Comparison of ENCODE assay signal across 8 mouse cellular contexts in the genomic region with DNA sequence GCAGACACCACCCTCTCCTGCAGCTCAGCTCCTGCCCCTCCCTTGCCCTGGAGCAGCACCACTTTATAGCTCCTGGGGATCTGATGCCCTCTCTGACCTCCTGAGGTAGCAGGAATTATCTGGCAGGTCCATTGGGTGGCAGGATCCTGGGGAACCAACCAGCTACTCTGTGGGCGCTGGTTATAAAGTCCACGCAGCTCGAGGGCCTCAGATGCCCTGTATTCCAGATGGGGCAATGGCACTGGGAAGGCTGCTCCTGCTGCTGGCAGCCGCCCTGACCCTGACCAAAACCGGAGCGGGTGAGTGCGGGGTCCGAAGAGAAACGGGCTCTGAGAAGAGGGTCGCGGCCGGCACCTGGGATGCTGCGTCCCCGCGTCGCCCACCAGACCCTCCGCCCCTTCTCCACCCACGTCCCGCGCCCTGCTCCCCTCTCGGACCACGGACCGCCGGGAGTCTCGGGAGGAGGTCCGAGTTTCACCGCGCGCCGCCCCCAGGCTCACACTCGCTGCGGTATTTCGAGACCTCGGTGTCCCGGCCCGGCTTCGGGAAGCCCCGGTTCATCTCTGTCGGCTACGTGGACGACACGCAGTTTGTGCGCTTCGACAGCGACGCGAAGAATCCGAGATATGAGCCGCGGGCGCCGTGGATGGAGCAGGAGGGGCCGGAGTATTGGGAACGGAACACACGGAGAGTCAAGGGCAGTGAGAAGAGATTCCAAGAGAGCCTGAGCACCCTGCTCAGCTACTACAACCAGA. TPM values are rescaled to one million over a fixed set of nuclear protein-coding genes. Genes with fewer than 3 reads are reported as not detected.
A peak's percentile ranks its signal among the peaks of the same experiment; 100 is the strongest.
DNase-seq lines count a peak whose midpoint lies in the region; ATAC-seq and TF ChIP-seq lines count a peak whose summit lies in the region.

A gene (plus strand): TSS at position 79 of the 755 bp plus-strand sequence.

- H3K9me3 ChIP-seq in heart, postnatal 0 days (replicated peaks; ENCODE audit: control insufficient read depth, low read length) = no peaks in the 10 kb centered on the region
- no peaks in the 10 kb centered on the region for H3K9me3 ChIP-seq in hindbrain, embryonic 15.5 days
- H3K9me3 ChIP-seq in midbrain, embryonic 14.5 days (ENCODE audit: control insufficient read depth, low read length) = no peaks in the 10 kb centered on the region

- no peak within 1 kb of the TSS for H3K27ac ChIP-seq in heart, postnatal 0 days (ENCODE audit: low read depth)
- H3K27ac ChIP-seq in hindbrain, embryonic 15.5 days (replicated peaks) = no peak within 1 kb of the TSS
- H3K27ac ChIP-seq in midbrain, embryonic 14.5 days (replicated peaks; ENCODE audit: low read depth, low read length) = no peak within 1 kb of the TSS

- ATAC-seq in heart, postnatal 0 days (ENCODE audit: insufficient read depth, low read depth) = no peak
- no peak for ATAC-seq in hindbrain, embryonic 15.5 days (ENCODE audit: low FRiP score, low read depth)
- ATAC-seq in midbrain, embryonic 14.5 days (ENCODE audit: low FRiP score, low TSS enrichment) = no peak

- H3K4me1 ChIP-seq in heart, postnatal 0 days (ENCODE audit: control insufficient read depth, insufficient read depth) = no peaks in the 10 kb centered on the region
- peaks cover 10% of the 10 kb centered on the region for H3K4me1 ChIP-seq in hindbrain, embryonic 15.5 days (replicated peaks)
- peaks cover 5% of the 10 kb centered on the region; the same call in 1 of the 2 replicates for H3K4me1 ChIP-seq in midbrain, embryonic 14.5 days (ENCODE audit: control insufficient read depth, insufficient read depth, low read length)

- no peak for DNase-seq in heart, postnatal 0 days (ENCODE audit: low spot score)
- DNase-seq in heart, adult 9 months (ENCODE audit: low spot score in 2 of 2) = no peak
- peak; percentile 28 for DNase-seq in ZHBTc4 (ENCODE audit: low read depth, low spot score)
- DNase-seq in midbrain, embryonic 14.5 days = peak; percentile 37
- DNase-seq in layer of hippocampus, adult 18-20 months (ENCODE audit: low spot score in 2 of 2) = no peak
- DNase-seq in ovary, postnatal 14 days (ENCODE audit: low spot score) = no peak
- DNase-seq in cerebellum, postnatal 10 days = no peak

- 0 out of 2 replicates have a peak within 1 kb of the TSS, but pooled peaks have one; percentile 17 for H3K9ac ChIP-seq in heart, postnatal 0 days (replicated peaks; ENCODE audit: low read depth, low read length)
- peak within 1 kb of the TSS; percentile 33; the same call in 1 of the 2 replicates for H3K9ac ChIP-seq in hindbrain, embryonic 15.5 days
- peak within 1 kb of the TSS; percentile 36; the same call in 1 of the 2 replicates for H3K9ac ChIP-seq in midbrain, embryonic 14.5 days (replicated peaks; ENCODE audit: low read length)

- TF ChIP-seq EP300 in heart, postnatal 0 days (IDR thresholded peaks at IDR 0.05; ENCODE audit: low read depth) = no peak

- WGBS in heart, postnatal 0 days = 3% methylated on average over 54 of the region's 55 CpGs
- 2% methylated on average over 55 of the region's 55 CpGs for WGBS in hindbrain, embryonic 15.5 days
- WGBS in midbrain, embryonic 14.5 days = 1% methylated on average over 55 of the region's 55 CpGs

- H3K4me2 ChIP-seq in heart, postnatal 0 days (ENCODE audit: low read depth, low read length) = peak within 1 kb of the TSS; percentile 65
- H3K4me2 ChIP-seq in hindbrain, embryonic 15.5 days = peak within 1 kb of the TSS; percentile 76
- peak within 1 kb of the TSS; percentile 58 for H3K4me2 ChIP-seq in midbrain, embryonic 14.5 days (ENCODE audit: low read length)

- H3K4me3 ChIP-seq in heart, postnatal 0 days (ENCODE audit: low read depth, low read length) = peak within 1 kb of the TSS; percentile 38
- H3K4me3 ChIP-seq in hindbrain, embryonic 15.5 days = peak within 1 kb of the TSS; percentile 38
- H3K4me3 ChIP-seq in midbrain, embryonic 14.5 days (replicated peaks; ENCODE audit: low read depth, low read length) = peak within 1 kb of the TSS; percentile 31

- H3K27me3 ChIP-seq in heart, postnatal 0 days (ENCODE audit: control insufficient read depth, insufficient read depth, low read length) = peaks cover 17% of the 10 kb centered on the region
- peaks cover 41% of the 10 kb centered on the region for H3K27me3 ChIP-seq in hindbrain, embryonic 15.5 days
- peaks cover 12% of the 10 kb centered on the region for H3K27me3 ChIP-seq in midbrain, embryonic 14.5 days (ENCODE audit: control insufficient read depth, insufficient read depth, low read length)

- no peak for TF ChIP-seq CTCF in heart, postnatal 0 days (IDR thresholded peaks at IDR 0.05; ENCODE audit: low read depth)

- H3K36me3 ChIP-seq in heart, postnatal 0 days (replicated peaks; ENCODE audit: control insufficient read depth, insufficient read depth, low read length) = no peaks in the 10 kb centered on the region
- no peaks in the 10 kb centered on the region for H3K36me3 ChIP-seq in hindbrain, embryonic 15.5 days
- H3K36me3 ChIP-seq in midbrain, embryonic 14.5 days (ENCODE audit: control insufficient read depth, insufficient read depth, low read length) = no peaks in the 10 kb centered on the region

RNA-seq across cellular contexts. Expression of the gene that starts here (rescaled TPM):
- not detected in 2 replicates for total RNA-seq in heart, postnatal 0 days (2014; rRNA removed; ENCODE audit: low replicate concordance)
- polyA plus RNA-seq in heart, postnatal 0 days (2015; fragmentation: Nextera tagmentation; extraction: Ambion mirVana) = not detected in 2 replicates
- polyA plus RNA-seq in hindbrain, embryonic 15.5 days (2015; fragmentation: Nextera tagmentation; extraction: Ambion mirVana) = 0.39 and 0.58 TPM in 2 replicates
- polyA plus RNA-seq in midbrain, embryonic 14.5 days (2014; fragmentation: Nextera tagmentation; extraction: Ambion mirVana) = 0.16 TPM in 1 of 2 replicates, not detected in the other
- total RNA-seq in layer of hippocampus, adult 18-20 months (2021) = under 1 TPM; 0.15 to 0.25 TPM

Comparison
In these comparisons a context has a peak if more than half of its experiments do, and no peak if none do; other contexts are left out.
1. Peak in DNase-seq, H3K4me3 ChIP-seq, H3K9ac ChIP-seq and H3K4me2 ChIP-seq in midbrain, embryonic 14.5 days; RNA of the gene not detected or under 1 TPM.